Mouse (Mus musculus) limb, embryonic 14.5 days (tissue): Measurements from ENCODE around the gene Cenpk. TPM values are rescaled to one million over a fixed set of nuclear protein-coding genes. Genes with fewer than 3 reads are reported as not detected.
A peak's percentile ranks its signal among the peaks of the same experiment; 100 is the strongest.
"Not testable (repeated sequence)": the region's sequence is repeated elsewhere in the genome, so short reads cannot be mapped to it uniquely, and the experiment has no call there.

Source experiments
- ATAC-seq: fragments of 200-750 bp; cut with Nextera tagmentation; 2 replicates; pipeline ENCODE4 v1.8.0; 2017; ENCODE audit warnings: low read depth, moderate number of reproducible peaks, moderate TSS enrichment; ENCODE audit not compliant: low FRiP score
- DNase-seq: peaks from one replicate; pipeline ENCODE4 v3.0.0-alpha.2; 2015; ENCODE audit warnings: low spot score
- H3K27ac ChIP-seq: fragments of 300-500 bp; sonication (generic); replicated peaks from 2 replicates; pipeline ENCODE4 v1.5.1; 2014; ENCODE audit warnings: low read depth, mild to moderate bottlenecking, low read length, moderate library complexity, mixed read lengths
- H3K27me3 ChIP-seq: fragments of 300-500 bp; sonication (generic); 2 replicates; pipeline ENCODE4 v1.6.1; 2014; ENCODE audit warnings: low read length, mixed read lengths; ENCODE audit not compliant: control insufficient read depth, insufficient read depth
- H3K36me3 ChIP-seq: fragments of 300-500 bp; sonication (generic); 2 replicates; pipeline ENCODE4 v1.6.1; 2014; ENCODE audit warnings: mild to moderate bottlenecking, low read length, moderate library complexity, mixed read lengths; ENCODE audit not compliant: control insufficient read depth, insufficient read depth
- H3K4me1 ChIP-seq: fragments of 300-500 bp; sonication (generic); 2 replicates; pipeline ENCODE4 v1.6.1; 2014; ENCODE audit warnings: antibody characterized with exemption, low read length, mixed read lengths; ENCODE audit not compliant: control insufficient read depth, insufficient read depth
- H3K4me2 ChIP-seq: fragments of 300-500 bp; sonication (generic); replicated peaks from 2 replicates; pipeline ENCODE4 v1.6.1; 2014; ENCODE audit warnings: low read depth, mild to moderate bottlenecking, low read length, moderate library complexity; ENCODE audit not compliant: severe bottlenecking
- H3K4me3 ChIP-seq: fragments of 300-500 bp; sonication (generic); replicated peaks from 2 replicates; pipeline ENCODE4 v1.5.1; 2014; ENCODE audit warnings: low read length
- H3K9ac ChIP-seq: fragments of 300-500 bp; sonication (generic); 2 replicates; pipeline ENCODE4 v1.6.1; 2014; ENCODE audit warnings: mild to moderate bottlenecking, low read depth, low read length, moderate library complexity; ENCODE audit not compliant: severe bottlenecking
- H3K9me3 ChIP-seq: fragments of 300-500 bp; sonication (generic); 2 replicates; pipeline ENCODE4 v1.6.1; 2016; ENCODE audit warnings: low read length; ENCODE audit not compliant: control insufficient read depth
- POLR2A ChIP-seq: fragments of 200-500 bp; IDR thresholded peaks from 2 replicates; pipeline ENCODE4 v1.8.0; 2012; ENCODE audit warnings: inconsistent platforms, mild to moderate bottlenecking, moderate library complexity, borderline replicate concordance; ENCODE audit not compliant: insufficient read depth, insufficient read length; ENCODE audit errors: extremely low read depth
- WGBS: fragments of 180-500 bp; shearing (Covaris S2); extraction: QIAGEN DNeasy Blood & Tissue Kit; methylation state at CpG from one replicate; pipeline ENCODE4 v1.1.7; 2014; 5-methylcytosine and 5-hydroxymethylcytosine counted together
- polyA plus RNA-seq, 2 experiments: library from polyadenylated mRNA; depleted of rRNA in 1 of 2; stranded (reverse) in 1 of 2; unstranded in 1 of 2; fragments of >200 nt; fragmentation: Nextera tagmentation in 1 of 2; extraction: Ambion mirVana in 1 of 2; gene quantifications; 2 replicates each; pipeline versions ENCODE4 v1.2.1 to v1.2.3; 2012 to 2014

Gene Cenpk
- 12.8 and 23.4 TPM in 2 replicates for polyA plus RNA-seq (2012; rRNA removed)
- 53.9 and 56.5 TPM in 2 replicates for polyA plus RNA-seq (2014; fragmentation: Nextera tagmentation; extraction: Ambion mirVana)

GRCm38 (mm10) chr13:104228384-104229066 lies at the start of gene Cenpk, which contains the start of gene Ppwd1:
Gene Cenpk (plus strand): TSS chr13:104228611.
Gene Ppwd1 (minus strand): TSS chr13:104228843.
- H3K4me2 ChIP-seq = peak within 1 kb of the TSS; percentile 69
- peak; percentile 99 for ATAC-seq
- H3K9ac ChIP-seq = peak within 1 kb of the TSS; percentile 88
- no peaks in the 10 kb centered on the region for H3K27me3 ChIP-seq
- TF ChIP-seq POLR2A = peak; percentile 87; the same call in 1 of the 2 replicates
- peak within 1 kb of the TSS; percentile 95 for H3K27ac ChIP-seq
- WGBS = under 1% methylated on average over 55 of the region's 55 CpGs
- H3K4me1 ChIP-seq = peaks cover 10% of the 10 kb centered on the region; the same call in 1 of the 2 replicates
- DNase-seq = peak; percentile 99
- peaks cover 13% of the 10 kb centered on the region; the same call in 1 of the 2 replicates for H3K36me3 ChIP-seq
- H3K9me3 ChIP-seq = no peaks in the 10 kb centered on the region
- H3K4me3 ChIP-seq = peak within 1 kb of the TSS; percentile 78

- Histone ChIP-seq H3K9ac (peak within 1 kb of the TSS; percentile 84), H3K36me3 (peaks cover 21% of the 10 kb centered on the region), H3K4me3 (peak within 1 kb of the TSS; percentile 88), H3K4me1 (peaks cover 7% of the 10 kb centered on the region), H3K27ac (peak within 1 kb of the TSS; percentile 78), H3K4me2 (peak within 1 kb of the TSS; percentile 69), H3K27me3 (no peaks in the 10 kb centered on the region), H3K9me3 (no peaks in the 10 kb centered on the region)
- peak; percentile 62; the same call in 1 of the 2 replicates for TF ChIP-seq POLR2A
- ATAC-seq (peak; percentile 99), DNase-seq (peak; percentile 100)
- under 1% methylated on average over 32 of the region's 38 CpGs for WGBS
Observed at GRCm38 (mm10) chr13:104178650-104179121, 49.7 kb upstream of the Cenpk start, which contains the start of gene Trim23. Gene Trim23 (plus strand): TSS chr13:104178797.

GRCm38 (mm10) chr13:104179176-104179888 lies 49.1 kb upstream of the Cenpk start:
- no peak for ATAC-seq
- Histone ChIP-seq H3K27ac (peak overlapping the region; percentile 78), H3K4me3 (peak overlapping the region; percentile 88), H3K9ac (peak overlapping the region; percentile 84), H3K9me3 (no peaks in the 10 kb centered on the region), H3K4me1 (peaks cover 7% of the 10 kb centered on the region), H3K27me3 (no peaks in the 10 kb centered on the region), H3K36me3 (peaks cover 24% of the 10 kb centered on the region), H3K4me2 (peak overlapping the region; percentile 60)
- no peak for TF ChIP-seq POLR2A
- no peak for DNase-seq
- WGBS = 15% methylated on average over 13 of the region's 13 CpGs

GRCm38 (mm10) chr13:104187357-104187756 lies 41.1 kb upstream of the Cenpk start:
- no peak for DNase-seq
- H3K9me3 ChIP-seq = no peaks in the 10 kb centered on the region
- no peaks in the 10 kb centered on the region for H3K27me3 ChIP-seq
- H3K27ac ChIP-seq = no peak overlapping the region
- 91% methylated on average over 4 of the region's 4 CpGs for WGBS
- H3K4me3 ChIP-seq = no peak overlapping the region
- H3K4me1 ChIP-seq = no peaks in the 10 kb centered on the region
- no peak overlapping the region for H3K4me2 ChIP-seq
- no peak for TF ChIP-seq POLR2A
- H3K36me3 ChIP-seq = peaks cover 58% of the 10 kb centered on the region
- no peak overlapping the region for H3K9ac ChIP-seq
- no peak for ATAC-seq

- not testable (repeated sequence) for H3K4me2 ChIP-seq, DNase-seq, H3K9me3 ChIP-seq, ATAC-seq, H3K27ac ChIP-seq, H3K27me3 ChIP-seq, H3K4me3 ChIP-seq, H3K9ac ChIP-seq, H3K4me1 ChIP-seq
- H3K36me3 ChIP-seq = peaks cover 40% of the 10 kb centered on the region
Observed at GRCm38 (mm10) chr13:104195891-104196290, 32.5 kb upstream of the Cenpk start.
